Mouse (Mus musculus): ENCODE results near the gene Alad.

GRCm38 (mm10) chr4:62544801-62545200 is 25.1 kb upstream of the Alad start:
- no peak for TF ChIP-seq CTCF (IDR thresholded peaks at IDR 0.05; ENCODE audit: borderline replicate concordance, extremely low read depth, insufficient read depth, insufficient read length)
- no peak for TF ChIP-seq POLR2A (IDR thresholded peaks at IDR 0.05; ENCODE audit: borderline replicate concordance, extremely low read depth, insufficient read depth, insufficient read length, poor library complexity, severe bottlenecking)

All from brain, embryonic 14.5 days (tissue).